Mouse (Mus musculus) intestine, postnatal 0 days (tissue): ENCODE data around the gene Usp15. TPM values are rescaled to one million over a fixed set of nuclear protein-coding genes. Genes with fewer than 3 reads are reported as not detected.
A peak's percentile ranks its signal among the peaks of the same experiment; 100 is the strongest.

ENCODE experiments used
- ATAC-seq: fragments of 200-750 bp; cut with Nextera tagmentation; 2 replicates; pipeline ENCODE4 v1.8.0; 2017; ENCODE audit warnings: mild to moderate bottlenecking, moderate TSS enrichment, moderate library complexity
- H3K27ac ChIP-seq: fragments of 300-500 bp; sonication (generic); 2 replicates; pipeline ENCODE4 v1.5.1; 2014; ENCODE audit warnings: mild to moderate bottlenecking, low read depth, low read length, moderate library complexity
- H3K27me3 ChIP-seq: fragments of 300-500 bp; sonication (generic); replicated peaks from 2 replicates; pipeline ENCODE4 v1.6.1; 2014; ENCODE audit warnings: low read length, mixed read lengths; ENCODE audit not compliant: control insufficient read depth, insufficient read depth
- H3K36me3 ChIP-seq: fragments of 300-500 bp; sonication (generic); 2 replicates; pipeline ENCODE4 v1.6.1; 2014; ENCODE audit warnings: mild to moderate bottlenecking, moderate library complexity; ENCODE audit not compliant: control insufficient read depth, insufficient read depth
- H3K4me1 ChIP-seq: fragments of 300-500 bp; sonication (generic); replicated peaks from 2 replicates; pipeline ENCODE4 v1.6.1; 2014; ENCODE audit warnings: antibody characterized with exemption, low read length, mixed read lengths; ENCODE audit not compliant: control insufficient read depth, insufficient read depth
- H3K4me2 ChIP-seq: fragments of 300-500 bp; sonication (generic); replicated peaks from 2 replicates; pipeline ENCODE4 v1.6.1; 2014; ENCODE audit warnings: low read depth, mild to moderate bottlenecking, moderate library complexity
- H3K4me3 ChIP-seq: fragments of 300-500 bp; sonication (generic); 2 replicates; pipeline ENCODE4 v1.5.1; 2014; ENCODE audit warnings: low read depth, low read length
- H3K9ac ChIP-seq: fragments of 300-500 bp; sonication (generic); 2 replicates; pipeline ENCODE4 v1.6.1; 2014; ENCODE audit warnings: mild to moderate bottlenecking, low read depth, low read length
- H3K9me3 ChIP-seq: fragments of 300-500 bp; sonication (generic); 2 replicates; pipeline ENCODE4 v1.6.1; 2016; ENCODE audit warnings: mixed run types; ENCODE audit not compliant: control insufficient read depth
- CTCF ChIP-seq: sonication (generic); IDR thresholded peaks from 2 replicates; pipeline ENCODE4 v1.5.1; 2016; ENCODE audit warnings: low read depth, mild to moderate bottlenecking, control low read depth, antibody characterized with exemption, moderate library complexity
- WGBS: fragments of 180-500 bp; shearing (Covaris S2); extraction: QIAGEN DNeasy Blood & Tissue Kit; methylation state at CpG from one replicate; pipeline ENCODE4 v1.1.7; 2014; 5-methylcytosine and 5-hydroxymethylcytosine counted together
- polyA plus RNA-seq: library from polyadenylated mRNA; unstranded; fragments of >200 nt; fragmentation: Nextera tagmentation; extraction: Ambion mirVana; gene quantifications from 2 replicates; pipeline ENCODE4 v1.2.1, GENCODE M21; 2015

Gene Usp15
- polyA plus RNA-seq, 1 experiment from 2014 or later = 48.0 TPM

GRCm38 (mm10) chr10:123198183-123198582 is 1.4 kb upstream of the Usp15 start:
- Histone ChIP-seq H3K36me3 (no peaks in the 10 kb centered on the region), H3K4me2 (no peak overlapping the region), H3K4me1 (0 out of 2 replicates have a peak, but pooled peaks cover 3% of the 10 kb centered on the region), H3K4me3 (no peak overlapping the region), H3K9ac (no peak overlapping the region), H3K9me3 (no peaks in the 10 kb centered on the region), H3K27me3 (no peaks in the 10 kb centered on the region), H3K27ac (no peak overlapping the region)
- 82% methylated on average over 5 of the region's 5 CpGs for WGBS
- TF ChIP-seq CTCF = no peak
- ATAC-seq = no peak

- H3K9ac ChIP-seq = peak overlapping the region; percentile 97
- no peaks in the 10 kb centered on the region for H3K27me3 ChIP-seq
- no peaks in the 10 kb centered on the region for H3K9me3 ChIP-seq
- no peak for TF ChIP-seq CTCF
- H3K4me1 ChIP-seq = 0 out of 2 replicates have a peak, but pooled peaks cover 3% of the 10 kb centered on the region
- no peaks in the 10 kb centered on the region for H3K36me3 ChIP-seq
- peak overlapping the region; percentile 79 for H3K4me2 ChIP-seq
- peak; percentile 83 for ATAC-seq
- H3K4me3 ChIP-seq = peak overlapping the region; percentile 97
- WGBS = under 1% methylated on average over 59 of the region's 66 CpGs
- H3K27ac ChIP-seq = peak overlapping the region; percentile 99
Observed at GRCm38 (mm10) chr10:123195961-123196834, 597 bp downstream of the Usp15 start.

- TF ChIP-seq CTCF = no peak
- Histone ChIP-seq H3K36me3 (no peaks in the 10 kb centered on the region), H3K27ac (no peak overlapping the region), H3K4me1 (0 out of 2 replicates have a peak, but pooled peaks cover 3% of the 10 kb centered on the region), H3K4me3 (peak overlapping the region; percentile 97), H3K9ac (peak overlapping the region; percentile 97), H3K9me3 (no peaks in the 10 kb centered on the region), H3K4me2 (peak overlapping the region; percentile 79), H3K27me3 (no peaks in the 10 kb centered on the region)
- 19% methylated on average over 7 of the region's 7 CpGs for WGBS
- ATAC-seq = no peak
Observed at GRCm38 (mm10) chr10:123195501-123195900, 1.3 kb downstream of the Usp15 start.

GRCm38 (mm10) chr10:123191038-123191437 is 5.8 kb downstream of the Usp15 start:
- Histone ChIP-seq H3K9ac (no peak overlapping the region), H3K27ac (no peak overlapping the region), H3K4me2 (no peak overlapping the region), H3K27me3 (no peaks in the 10 kb centered on the region), H3K4me1 (0 out of 2 replicates have a peak, but pooled peaks cover 9% of the 10 kb centered on the region), H3K4me3 (no peak overlapping the region), H3K9me3 (no peaks in the 10 kb centered on the region), H3K36me3 (no peaks in the 10 kb centered on the region)
- 81% methylated on average over 6 of the region's 6 CpGs for WGBS
- ATAC-seq = no peak
- TF ChIP-seq CTCF = peak; percentile 36

GRCm38 (mm10) chr10:123187337-123187736 is 9.5 kb downstream of the Usp15 start:
- no peak for ATAC-seq
- Histone ChIP-seq H3K36me3 (no peaks in the 10 kb centered on the region), H3K4me2 (no peak overlapping the region), H3K4me3 (no peak overlapping the region), H3K4me1 (0 out of 2 replicates have a peak, but pooled peaks cover 7% of the 10 kb centered on the region), H3K9ac (no peak overlapping the region), H3K27me3 (no peaks in the 10 kb centered on the region), H3K27ac (no peak overlapping the region), H3K9me3 (no peaks in the 10 kb centered on the region)
- 67% methylated on average over 6 of the region's 6 CpGs for WGBS
- TF ChIP-seq CTCF = no peak

- WGBS = 66% methylated on average over 6 of the region's 6 CpGs
Observed at GRCm38 (mm10) chr10:123185907-123186306, 10.9 kb downstream of the Usp15 start.

More at GRCm38 (mm10) chr10:123185907-123186306, 10.9 kb downstream of the Usp15 start:
- H3K9ac ChIP-seq = no peak overlapping the region
- no peak overlapping the region for H3K4me2 ChIP-seq
- 0 out of 2 replicates have a peak, but pooled peaks cover 7% of the 10 kb centered on the region for H3K4me1 ChIP-seq
- H3K27ac ChIP-seq = no peak overlapping the region
- no peak overlapping the region for H3K4me3 ChIP-seq
- no peaks in the 10 kb centered on the region for H3K27me3 ChIP-seq
- no peak for TF ChIP-seq CTCF
- no peaks in the 10 kb centered on the region for H3K9me3 ChIP-seq
- peaks cover under 1% of the 10 kb centered on the region for H3K36me3 ChIP-seq
- peak; percentile 41; the same call in 1 of the 2 replicates for ATAC-seq
